15 mouse cellular contexts compared by ENCODE assay signal in the genomic region with DNA sequence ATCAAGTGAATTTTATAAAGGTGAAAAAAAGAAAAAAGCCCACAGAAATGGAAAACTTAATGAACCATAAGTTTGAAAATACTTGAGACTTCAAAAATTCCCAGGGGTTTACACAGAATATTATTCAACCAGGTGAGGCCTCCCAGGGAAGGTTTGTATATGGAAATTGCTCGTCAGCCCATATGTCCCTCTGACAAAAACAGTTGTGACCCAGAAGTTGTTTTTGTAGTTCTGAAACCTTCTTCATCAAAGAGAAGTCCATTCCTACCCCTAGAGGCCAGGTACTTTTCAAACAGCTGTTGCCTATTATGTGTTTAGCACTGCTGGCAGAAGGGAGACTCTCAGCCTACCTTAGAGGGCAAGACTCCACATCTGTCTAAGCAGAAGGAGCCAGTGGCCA.
DNase-seq lines count a peak whose midpoint lies in the region; TF ChIP-seq lines count a peak whose summit lies in the region.
"Had no signal": no experiment of that assay in that cellular context is flagged by ENCODE, and none has a peak within 500 bp of the region (broad histone marks: within the 10 kb centered on the region; RNA-seq: fewer than 3 reads in every experiment).

No protein-coding gene starts in this region.

- TF ChIP-seq POLR2A in CH12.LX (IDR thresholded peaks at IDR 0.05; ENCODE audit: low read depth, low read length), result no peak

- H3K4me3 ChIP-seq in CH12.LX (replicated peaks in 1 of 3; ENCODE audit: low read depth in 2 of 3, low read length in 2 of 3, poor library complexity in 1 of 3), result no peak overlapping the region

- no peak overlapping the region for H3K27ac ChIP-seq in CH12.LX (ENCODE audit: insufficient read depth, low read depth)

- dilution Hi-C loops in CH12.LX (cut with MboI; ENCODE audit: extremely low pct_ligation_motif_present, extremely low pct_unique_long_range_greater_than_20kb, low sequenced_read_pairs), result no loop called here

- DNase-seq in CH12.LX (ENCODE audit: extremely low read depth), result peak; percentile 22
- no peak for DNase-seq in gastrocnemius, postnatal 10 days
- DNase-seq: adrenal gland, adult 2 months; adrenal gland, adult 8-10 months; adrenal gland, postnatal 10 days; adrenal gland, postnatal 14 days; adrenal gland, postnatal 25 days; adrenal gland, postnatal 36 days; B cell, adult 2 months; cerebellum, adult 11 months; cerebellum, adult 11-12 months; cerebellum, adult 18-20 months; cerebellum, adult 2 months; cerebellum, adult 8-10 months had no signal

- no peaks in the 10 kb centered on the region for H3K79me2 ChIP-seq in CH12.LX (replicated peaks; ENCODE audit: control insufficient read depth, extremely low read depth, insufficient read depth, poor library complexity, severe bottlenecking)

- H3K4me1 ChIP-seq in CH12.LX (ENCODE audit: control insufficient read depth in 1 of 2, insufficient read depth in 2 of 2), result peaks cover 0 to 7% of the 10 kb centered on the region in 2 experiments; a peak in 2 of 4 replicates

- no peak overlapping the region for H3K9ac ChIP-seq in CH12.LX (ENCODE audit: insufficient read depth, low read depth)

- TF ChIP-seq RAD21 in CH12.LX (IDR thresholded peaks at IDR 0.05; ENCODE audit: low read depth, low read length), result no peak

- in situ Hi-C loops in CH12.LX (cut with MboI; ENCODE audit: low pct_ligation_motif_present, low pct_unique_long_range_greater_than_20kb, low sequenced_read_pairs), result no loop called here

- H3K27me3 ChIP-seq in CH12.LX (replicated peaks), result no peaks in the 10 kb centered on the region

- TF ChIP-seq CTCF in CH12.LX (conservative IDR thresholded peaks at IDR 0.05 in 1 of 2, IDR thresholded peaks at IDR 0.05 in 1 of 2; ENCODE audit: low read depth in 2 of 2, low read length in 2 of 2), result no peak

- no peaks in the 10 kb centered on the region for H3K36me3 ChIP-seq in CH12.LX (replicated peaks in 1 of 2; ENCODE audit: control insufficient read depth in 1 of 2, insufficient read depth in 1 of 2, low read length in 1 of 2)
- H3K36me3 ChIP-seq: G1E had no signal

- no peaks in the 10 kb centered on the region for H3K9me3 ChIP-seq in CH12.LX (replicated peaks; ENCODE audit: low read length)
- H3K9me3 ChIP-seq: G1E had no signal

- TF ChIP-seq EP300 in CH12.LX (IDR thresholded peaks at IDR 0.05; ENCODE audit: low read length), result peak; percentile 42; the same call in 1 of the 2 replicates

- H3K4me2 ChIP-seq in CH12.LX (ENCODE audit: insufficient read depth, low read depth, poor library complexity, severe bottlenecking), result no peak overlapping the region

TF ChIP-seq in CH12.LX, 34 proteins besides CTCF, POLR2A, EP300 and RAD21:
- peak; percentile 81 for TF ChIP-seq ETS1 (conservative IDR thresholded peaks at IDR 0.05; ENCODE audit: low read depth, low read length)
- TF ChIP-seq CHD2 (IDR thresholded peaks at IDR 0.05; ENCODE audit: low read length), result no peak
- TF ChIP-seq ZNF384 (IDR thresholded peaks at IDR 0.05; ENCODE audit: low read depth, low read length), result peak; percentile 41; the same call in 1 of the 2 replicates
- TF ChIP-seq JUND (conservative IDR thresholded peaks at IDR 0.05; ENCODE audit: low read depth, low read length), result no peak
- peak; percentile 69; the same call in 1 of the 2 replicates for TF ChIP-seq MEF2A (IDR thresholded peaks at IDR 0.05; ENCODE audit: borderline replicate concordance, low read depth, low read length)
- TF ChIP-seq TCF12 (IDR thresholded peaks at IDR 0.05; ENCODE audit: low read depth, low read length), result peak; percentile 60; the same call in 1 of the 2 replicates
- TF ChIP-seq JUN (IDR thresholded peaks at IDR 0.05; ENCODE audit: insufficient read depth, low read depth, low read length), result peak; percentile 10; the same call in 1 of the 2 replicates
- TF ChIP-seq BHLHE40 (IDR thresholded peaks at IDR 0.05; ENCODE audit: low read depth, low read length), result no peak
- TF ChIP-seq RCOR1 (conservative IDR thresholded peaks at IDR 0.05; ENCODE audit: low read depth, low read length), result no peak
- TF ChIP-seq SIN3A (IDR thresholded peaks at IDR 0.05; ENCODE audit: low read length), result no peak
- no peak for TF ChIP-seq POLR2AphosphoS2 (IDR thresholded peaks at IDR 0.05; ENCODE audit: low read depth, low read length)
- no peak for TF ChIP-seq ZC3H11A (IDR thresholded peaks at IDR 0.05; ENCODE audit: low read depth, low read length)
- no peak for TF ChIP-seq CHD1 (IDR thresholded peaks at IDR 0.05; ENCODE audit: low read depth, low read length)
- peak; percentile 64; the same call in 1 of the 2 replicates for TF ChIP-seq IRF4 (IDR thresholded peaks at IDR 0.05; ENCODE audit: low read depth, low read length)
- no peak for TF ChIP-seq UBTF (IDR thresholded peaks at IDR 0.05; ENCODE audit: low read depth, low read length)
- TF ChIP-seq SMC3 (IDR thresholded peaks at IDR 0.05; ENCODE audit: low read depth, low read length), result no peak
- TF ChIP-seq MAX (IDR thresholded peaks at IDR 0.05; ENCODE audit: low read length), result no peak
